Comparison of ENCODE assay signal across 7 mouse cellular contexts in the genomic region with DNA sequence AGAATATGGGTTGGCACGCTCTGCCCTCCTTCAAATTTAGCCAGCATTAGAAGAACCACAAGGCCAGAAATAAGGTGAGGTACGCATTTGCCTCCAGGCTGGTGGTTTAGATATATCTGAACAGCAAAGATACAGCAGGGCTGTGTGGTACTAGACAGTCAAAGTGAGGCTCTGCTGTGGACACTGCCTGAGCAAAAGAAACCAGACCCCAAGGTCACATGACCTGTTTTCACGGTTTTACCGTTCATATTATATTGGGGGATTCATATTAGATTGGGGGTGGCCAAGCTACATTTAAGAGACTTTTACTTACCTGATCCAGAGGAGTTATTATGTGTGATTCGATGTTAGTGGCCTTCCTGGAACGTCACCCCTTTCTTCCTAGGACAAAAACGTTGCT. TPM values are rescaled to one million over a fixed set of nuclear protein-coding genes. Genes with fewer than 3 reads are reported as not detected.
DNase-seq lines count a peak whose midpoint lies in the region; ATAC-seq lines count a peak whose summit lies in the region.

No protein-coding gene starts in this region.

- H3K36me3 ChIP-seq in neural tube, embryonic 11.5 days (ENCODE audit: control insufficient read depth, insufficient read depth, low read length) = no peaks in the 10 kb centered on the region
- H3K36me3 ChIP-seq in embryonic facial prominence, embryonic 15.5 days = no peaks in the 10 kb centered on the region
- H3K36me3 ChIP-seq in intestine, embryonic 16.5 days (ENCODE audit: control insufficient read depth, insufficient read depth, low read length) = peaks cover 8% of the 10 kb centered on the region
- H3K36me3 ChIP-seq in neural tube, embryonic 13.5 days = no peaks in the 10 kb centered on the region

- 44% methylated on average over 7 of the region's 7 CpGs for WGBS in neural tube, embryonic 11.5 days
- 29% methylated on average over 7 of the region's 7 CpGs for WGBS in embryonic facial prominence, embryonic 15.5 days
- 23% methylated on average over 7 of the region's 7 CpGs for WGBS in intestine, embryonic 16.5 days
- 37% methylated on average over 7 of the region's 7 CpGs for WGBS in neural tube, embryonic 13.5 days

- 0 out of 2 replicates have a peak, but pooled peaks cover 3% of the 10 kb centered on the region for H3K4me1 ChIP-seq in neural tube, embryonic 11.5 days (ENCODE audit: control insufficient read depth, insufficient read depth, low read length)
- H3K4me1 ChIP-seq in embryonic facial prominence, embryonic 15.5 days = peaks cover 11% of the 10 kb centered on the region; the same call in 1 of the 2 replicates
- H3K4me1 ChIP-seq in intestine, embryonic 16.5 days (ENCODE audit: control insufficient read depth, insufficient read depth, low read length) = peaks cover 19% of the 10 kb centered on the region
- peaks cover 16% of the 10 kb centered on the region for H3K4me1 ChIP-seq in neural tube, embryonic 13.5 days (replicated peaks)

- DNase-seq in neural tube, embryonic 11.5 days (ENCODE audit: low spot score) = no peak
- no peak for DNase-seq in neural tube, embryonic 10.5 days (ENCODE audit: extremely low spot score, low spot score)
- DNase-seq in layer of hippocampus, adult 9-11 months = no peak
- no peak for DNase-seq in embryo, embryonic 10 days (ENCODE audit: low spot score)

- no peak for ATAC-seq in neural tube, embryonic 11.5 days (ENCODE audit: insufficient read depth, low FRiP score, low TSS enrichment)
- peak; percentile 39; the same call in 1 of the 2 replicates for ATAC-seq in embryonic facial prominence, embryonic 15.5 days (ENCODE audit: insufficient number of reproducible peaks, low FRiP score, low TSS enrichment, low read depth)
- ATAC-seq in intestine, embryonic 16.5 days = no peak
- no peak for ATAC-seq in neural tube, embryonic 13.5 days (ENCODE audit: low read depth)

- H3K27ac ChIP-seq in neural tube, embryonic 11.5 days (ENCODE audit: low read depth, low read length) = no peak overlapping the region
- H3K27ac ChIP-seq in embryonic facial prominence, embryonic 15.5 days (replicated peaks) = peak overlapping the region; percentile 63
- peak overlapping the region; percentile 88 for H3K27ac ChIP-seq in intestine, embryonic 16.5 days (ENCODE audit: low read length)
- no peak overlapping the region; the same call in 1 of the 2 replicates for H3K27ac ChIP-seq in neural tube, embryonic 13.5 days (replicated peaks)

- peak overlapping the region; percentile 38 for H3K4me3 ChIP-seq in neural tube, embryonic 11.5 days (ENCODE audit: low read depth, low read length)
- peak overlapping the region; percentile 51 for H3K4me3 ChIP-seq in embryonic facial prominence, embryonic 15.5 days (replicated peaks)
- H3K4me3 ChIP-seq in intestine, embryonic 16.5 days (ENCODE audit: low read length) = peak overlapping the region; percentile 47
- peak overlapping the region; percentile 44 for H3K4me3 ChIP-seq in neural tube, embryonic 13.5 days

- no peaks in the 10 kb centered on the region for H3K9me3 ChIP-seq in neural tube, embryonic 11.5 days (ENCODE audit: control insufficient read depth, low read length)
- H3K9me3 ChIP-seq in embryonic facial prominence, embryonic 15.5 days (replicated peaks) = no peaks in the 10 kb centered on the region
- no peaks in the 10 kb centered on the region for H3K9me3 ChIP-seq in intestine, embryonic 16.5 days (ENCODE audit: control insufficient read depth, low read length)
- H3K9me3 ChIP-seq in neural tube, embryonic 13.5 days = no peaks in the 10 kb centered on the region

- H3K27me3 ChIP-seq in neural tube, embryonic 11.5 days (ENCODE audit: control insufficient read depth, insufficient read depth, low read length) = no peaks in the 10 kb centered on the region
- H3K27me3 ChIP-seq in embryonic facial prominence, embryonic 15.5 days = no peaks in the 10 kb centered on the region
- H3K27me3 ChIP-seq in intestine, embryonic 16.5 days (replicated peaks; ENCODE audit: control insufficient read depth, insufficient read depth, low read length) = no peaks in the 10 kb centered on the region
- peaks cover 21% of the 10 kb centered on the region for H3K27me3 ChIP-seq in neural tube, embryonic 13.5 days

- H3K9ac ChIP-seq in neural tube, embryonic 11.5 days (ENCODE audit: low read length) = peak overlapping the region; percentile 54
- H3K9ac ChIP-seq in embryonic facial prominence, embryonic 15.5 days = peak overlapping the region; percentile 16; the same call in 1 of the 2 replicates
- peak overlapping the region; percentile 70 for H3K9ac ChIP-seq in intestine, embryonic 16.5 days (ENCODE audit: low read depth, low read length)
- peak overlapping the region; percentile 68 for H3K9ac ChIP-seq in neural tube, embryonic 13.5 days

- peak overlapping the region; percentile 43 for H3K4me2 ChIP-seq in neural tube, embryonic 11.5 days (ENCODE audit: low read depth)
- peak overlapping the region; percentile 53 for H3K4me2 ChIP-seq in embryonic facial prominence, embryonic 15.5 days (replicated peaks)
- peak overlapping the region; percentile 79 for H3K4me2 ChIP-seq in intestine, embryonic 16.5 days (ENCODE audit: low read depth, low read length)
- H3K4me2 ChIP-seq in neural tube, embryonic 13.5 days = peak overlapping the region; percentile 74

RNA-seq across cellular contexts. Expression of a gene that starts 0.7 kb away (rescaled TPM):
- 1.8 and 2.8 TPM in 2 replicates for polyA plus RNA-seq in neural tube, embryonic 11.5 days (2014; fragmentation: Nextera tagmentation; extraction: Ambion mirVana)
- polyA plus RNA-seq in embryonic facial prominence, embryonic 15.5 days (2015; fragmentation: Nextera tagmentation; extraction: Ambion mirVana) = 8.3 and 8.8 TPM in 2 replicates
- polyA plus RNA-seq in intestine, embryonic 16.5 days (2015; fragmentation: Nextera tagmentation; extraction: Ambion mirVana) = 15.6 and 15.8 TPM in 2 replicates
- polyA plus RNA-seq in neural tube, embryonic 13.5 days (2015; fragmentation: Nextera tagmentation; extraction: Ambion mirVana) = 3.2 TPM in 2 replicates

RNA-seq across cellular contexts. Expression of a gene that starts 31.2 kb away (rescaled TPM):
- 0.31 TPM in 1 of 2 replicates, not detected in the other for polyA plus RNA-seq in neural tube, embryonic 11.5 days (2014; fragmentation: Nextera tagmentation; extraction: Ambion mirVana)
- 0.20 and 0.49 TPM in 2 replicates for polyA plus RNA-seq in embryonic facial prominence, embryonic 15.5 days (2015; fragmentation: Nextera tagmentation; extraction: Ambion mirVana)
- 0.28 and 0.37 TPM in 2 replicates for polyA plus RNA-seq in intestine, embryonic 16.5 days (2015; fragmentation: Nextera tagmentation; extraction: Ambion mirVana)
- 0.18 and 0.34 TPM in 2 replicates for polyA plus RNA-seq in neural tube, embryonic 13.5 days (2015; fragmentation: Nextera tagmentation; extraction: Ambion mirVana)

RNA-seq across cellular contexts. Expression of a gene that starts 44.3 kb away (rescaled TPM):
- 10.9 and 18.2 TPM in 2 replicates for polyA plus RNA-seq in neural tube, embryonic 11.5 days (2014; fragmentation: Nextera tagmentation; extraction: Ambion mirVana)
- 2.3 and 4.9 TPM in 2 replicates for polyA plus RNA-seq in embryonic facial prominence, embryonic 15.5 days (2015; fragmentation: Nextera tagmentation; extraction: Ambion mirVana)
- polyA plus RNA-seq in intestine, embryonic 16.5 days (2015; fragmentation: Nextera tagmentation; extraction: Ambion mirVana) = 1.3 and 1.4 TPM in 2 replicates
- polyA plus RNA-seq in neural tube, embryonic 13.5 days (2015; fragmentation: Nextera tagmentation; extraction: Ambion mirVana) = 3.2 and 4.3 TPM in 2 replicates

RNA-seq across cellular contexts. Expression of a gene that starts 44.8 kb away (rescaled TPM):
- 0.51 and 0.97 TPM in 2 replicates for polyA plus RNA-seq in neural tube, embryonic 11.5 days (2014; fragmentation: Nextera tagmentation; extraction: Ambion mirVana)
- 5.4 and 5.8 TPM in 2 replicates for polyA plus RNA-seq in embryonic facial prominence, embryonic 15.5 days (2015; fragmentation: Nextera tagmentation; extraction: Ambion mirVana)
- polyA plus RNA-seq in intestine, embryonic 16.5 days (2015; fragmentation: Nextera tagmentation; extraction: Ambion mirVana) = 0.78 and 1.2 TPM in 2 replicates
- 1.2 TPM in 2 replicates for polyA plus RNA-seq in neural tube, embryonic 13.5 days (2015; fragmentation: Nextera tagmentation; extraction: Ambion mirVana)

RNA-seq across cellular contexts. Expression of a gene that starts 53.6 kb away (rescaled TPM):
- polyA plus RNA-seq in neural tube, embryonic 11.5 days (2014; fragmentation: Nextera tagmentation; extraction: Ambion mirVana) = 3.6 and 4.2 TPM in 2 replicates
- polyA plus RNA-seq in embryonic facial prominence, embryonic 15.5 days (2015; fragmentation: Nextera tagmentation; extraction: Ambion mirVana) = 7.5 and 8.1 TPM in 2 replicates
- polyA plus RNA-seq in intestine, embryonic 16.5 days (2015; fragmentation: Nextera tagmentation; extraction: Ambion mirVana) = 4.1 and 5.9 TPM in 2 replicates
- polyA plus RNA-seq in neural tube, embryonic 13.5 days (2015; fragmentation: Nextera tagmentation; extraction: Ambion mirVana) = 6.2 and 6.9 TPM in 2 replicates

Comparison
In these comparisons a context has a peak if more than half of its experiments do, and no peak if none do; other contexts are left out.
1. H3K27ac ChIP-seq: peak in embryonic facial prominence, embryonic 15.5 days (single experiment) and intestine, embryonic 16.5 days (single experiment); none in neural tube, embryonic 11.5 days (single experiment) and neural tube, embryonic 13.5 days (single experiment).
2. H3K9ac ChIP-seq: peak in every context shown above with its lines; median percentile 70 in intestine, embryonic 16.5 days; 68 in neural tube, embryonic 13.5 days; 54 in neural tube, embryonic 11.5 days; 16 in embryonic facial prominence, embryonic 15.5 days.
3. Peak in every context shown above with its lines, with median percentiles within 50 percentile points of each other: H3K4me2 ChIP-seq and H3K4me3 ChIP-seq.